ENCODE assay signal across 9 mouse cellular contexts in the genomic region with DNA sequence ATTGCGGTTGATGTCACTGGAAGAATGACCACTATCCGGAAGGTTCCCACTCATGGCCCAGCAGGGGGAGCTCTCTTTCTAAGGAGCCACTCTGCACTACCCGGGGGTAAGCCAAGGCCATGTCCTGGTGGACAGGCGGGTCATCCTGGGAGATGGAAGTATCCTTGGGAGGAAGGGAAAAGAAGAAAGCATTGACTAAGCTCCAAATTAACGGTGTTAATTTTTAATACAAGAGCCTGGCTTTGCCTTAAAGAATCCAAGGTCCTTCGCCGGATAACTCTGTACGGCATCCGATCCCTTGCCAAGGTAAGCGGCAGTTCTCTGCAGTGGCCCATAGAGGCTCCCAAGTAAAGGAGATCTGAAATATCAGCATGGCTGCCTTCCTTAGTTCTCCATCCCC. TPM values are rescaled to one million over a fixed set of nuclear protein-coding genes. Genes with fewer than 3 reads are reported as not detected.
DNase-seq lines count a peak whose midpoint lies in the region; ATAC-seq and TF ChIP-seq lines count a peak whose summit lies in the region.
"Had no signal": no experiment of that assay in that cellular context is flagged by ENCODE, and none has a peak within 500 bp of the region (broad histone marks: within the 10 kb centered on the region; RNA-seq: fewer than 3 reads in every experiment).

No protein-coding gene starts in this region.

- peak overlapping the region; percentile 39 for H3K4me3 ChIP-seq in cerebellum, adult 2 months (replicated peaks; ENCODE audit: insufficient read depth, low read depth, low read length)
- peak overlapping the region; percentile 22; the same call in 1 of the 2 replicates for H3K4me3 ChIP-seq in forebrain, postnatal 0 days (ENCODE audit: low read depth, low read length)

- H3K27ac ChIP-seq in cerebellum, adult 2 months (ENCODE audit: insufficient read depth, low read length): peak overlapping the region; percentile 12; the same call in 1 of the 2 replicates
- H3K27ac ChIP-seq in forebrain, postnatal 0 days (ENCODE audit: low read depth, low read length): no peak overlapping the region
- H3K27ac ChIP-seq: macrophage had no signal

- peak; percentile 75 for TF ChIP-seq CTCF in cerebellum, adult 2 months (IDR thresholded peaks at IDR 0.05; ENCODE audit: borderline replicate concordance, insufficient read depth, low read depth, low read length)
- TF ChIP-seq CTCF in forebrain, postnatal 0 days (IDR thresholded peaks at IDR 0.05; ENCODE audit: low read depth): peak; percentile 57

- no peaks in the 10 kb centered on the region for H3K9me3 ChIP-seq in forebrain, postnatal 0 days (ENCODE audit: low read length)

- H3K36me3 ChIP-seq in forebrain, postnatal 0 days (ENCODE audit: insufficient read depth): no peaks in the 10 kb centered on the region

- no peak overlapping the region for H3K9ac ChIP-seq in forebrain, postnatal 0 days

- TF ChIP-seq POLR2A in cerebellum, adult 2 months (IDR thresholded peaks at IDR 0.05; ENCODE audit: borderline replicate concordance, insufficient read depth, low read length): no peak

- WGBS in cerebellum, adult 2 months: 13% methylated on average over 10 of the region's 10 CpGs
- 26% methylated on average over 10 of the region's 10 CpGs for WGBS in forebrain, postnatal 0 days

- intact Hi-C loops in heart, postnatal 36 days (cut with DNase I): loop anchor here (1.0 to 2.0 kb wide), 3 partner anchors 48 to 231 kb away; a partner anchor contains a TSS

- no peaks in the 10 kb centered on the region for H3K27me3 ChIP-seq in cerebellum, adult 2 months (ENCODE audit: control insufficient read depth, insufficient read depth, low read length)
- no peaks in the 10 kb centered on the region for H3K27me3 ChIP-seq in forebrain, postnatal 0 days (ENCODE audit: insufficient read depth, low read length)

- ATAC-seq in forebrain, postnatal 0 days: peak; percentile 89
- ATAC-seq in monocyte, adult 5-6 weeks (replicated peaks; ENCODE audit: insufficient number of reproducible peaks, low FRiP score, low TSS enrichment, poor library complexity, severe bottlenecking): no peak

- no peaks in the 10 kb centered on the region; the same call in 1 of the 2 replicates for H3K4me1 ChIP-seq in cerebellum, adult 2 months (ENCODE audit: control insufficient read depth, insufficient read depth, low read length)
- H3K4me1 ChIP-seq in forebrain, postnatal 0 days (ENCODE audit: insufficient read depth): no peaks in the 10 kb centered on the region

- DNase-seq in Muller cell, postnatal 12 days (ENCODE audit: inconsistent ontology term): peak; percentile 82
- DNase-seq in cerebellum, adult 2 months: peak; percentile 86 to 87
- peak; percentile 77 for DNase-seq in forebrain, postnatal 0 days
- peak; percentile 80 to 81 for DNase-seq in heart, postnatal 36 days
- peak; percentile 58 for DNase-seq in layer of hippocampus, adult 9-10 months (ENCODE audit: low spot score)
- peak; percentile 86 for DNase-seq in lung, postnatal 14 days
- peak; percentile 62 for DNase-seq in retina, postnatal 7 days (ENCODE audit: low read depth, low spot score)

- H3K4me2 ChIP-seq in forebrain, postnatal 0 days (ENCODE audit: low read depth): peak overlapping the region; percentile 35

RNA-seq across cellular contexts. Expression of a gene that starts 12.8 kb away (rescaled TPM):
- 134 and 136 TPM in 2 replicates for polyA plus RNA-seq in cerebellum, adult 2 months (2012; rRNA removed)
- total RNA-seq in forebrain, postnatal 0 days (2014; rRNA removed): 60.9 and 76.7 TPM in 2 replicates
- polyA plus RNA-seq in forebrain, postnatal 0 days (2015; fragmentation: Nextera tagmentation; extraction: Ambion mirVana): 17.3 and 22.5 TPM in 2 replicates
- total RNA-seq in heart, postnatal 36 days (2021): 10 to 100 TPM; 40.6 to 41.7 TPM
- 63.4 to 120 TPM (median 63.6 TPM) in 3 replicates for total RNA-seq in monocyte, adult 5-6 weeks (2017)

RNA-seq across cellular contexts. Expression of a gene that starts 49.1 kb away (rescaled TPM):
- polyA plus RNA-seq in cerebellum, adult 2 months (2012; rRNA removed): 17.3 and 19.0 TPM in 2 replicates
- total RNA-seq in forebrain, postnatal 0 days (2014; rRNA removed): 2.2 and 4.1 TPM in 2 replicates
- 3.0 and 3.8 TPM in 2 replicates for polyA plus RNA-seq in forebrain, postnatal 0 days (2015; fragmentation: Nextera tagmentation; extraction: Ambion mirVana)
- 100 to 1,000 TPM; 258 to 272 TPM for total RNA-seq in heart, postnatal 36 days (2021)
- 17.2 to 24.9 TPM (median 19.5 TPM) in 3 replicates for total RNA-seq in monocyte, adult 5-6 weeks (2017)

RNA-seq across cellular contexts. Expression of a gene that starts 55.8 kb away (rescaled TPM):
- 68.2 and 73.0 TPM in 2 replicates for polyA plus RNA-seq in cerebellum, adult 2 months (2012; rRNA removed)
- total RNA-seq in forebrain, postnatal 0 days (2014; rRNA removed): 53.2 and 54.5 TPM in 2 replicates
- polyA plus RNA-seq in forebrain, postnatal 0 days (2015; fragmentation: Nextera tagmentation; extraction: Ambion mirVana): 51.7 and 64.2 TPM in 2 replicates
- total RNA-seq in heart, postnatal 36 days (2021): 10 to 100 TPM in 1 of 2 experiments, 1 to 10 TPM in 1; 9.5 to 12.1 TPM
- 46.9 to 71.7 TPM (median 48.9 TPM) in 3 replicates for total RNA-seq in monocyte, adult 5-6 weeks (2017)
